Mouse (Mus musculus): ENCODE measurements around the gene Gm1673. TPM values are rescaled to one million over a fixed set of nuclear protein-coding genes. Genes with fewer than 3 reads are reported as not detected.

Gene Gm1673
- total RNA-seq (2023): not detected

GRCm38 (mm10) chr5:33983309-33984121 lies at the start of gene Gm1673:
Gene Gm1673 (plus strand): TSS chr5:33983433.

GRCm38 (mm10) chr5:33936120-33936707 lies 47.0 kb upstream of the Gm1673 start, which contains the start of gene Nelfa:
Gene Nelfa (minus strand): TSS chr5:33936413.

DNA sequence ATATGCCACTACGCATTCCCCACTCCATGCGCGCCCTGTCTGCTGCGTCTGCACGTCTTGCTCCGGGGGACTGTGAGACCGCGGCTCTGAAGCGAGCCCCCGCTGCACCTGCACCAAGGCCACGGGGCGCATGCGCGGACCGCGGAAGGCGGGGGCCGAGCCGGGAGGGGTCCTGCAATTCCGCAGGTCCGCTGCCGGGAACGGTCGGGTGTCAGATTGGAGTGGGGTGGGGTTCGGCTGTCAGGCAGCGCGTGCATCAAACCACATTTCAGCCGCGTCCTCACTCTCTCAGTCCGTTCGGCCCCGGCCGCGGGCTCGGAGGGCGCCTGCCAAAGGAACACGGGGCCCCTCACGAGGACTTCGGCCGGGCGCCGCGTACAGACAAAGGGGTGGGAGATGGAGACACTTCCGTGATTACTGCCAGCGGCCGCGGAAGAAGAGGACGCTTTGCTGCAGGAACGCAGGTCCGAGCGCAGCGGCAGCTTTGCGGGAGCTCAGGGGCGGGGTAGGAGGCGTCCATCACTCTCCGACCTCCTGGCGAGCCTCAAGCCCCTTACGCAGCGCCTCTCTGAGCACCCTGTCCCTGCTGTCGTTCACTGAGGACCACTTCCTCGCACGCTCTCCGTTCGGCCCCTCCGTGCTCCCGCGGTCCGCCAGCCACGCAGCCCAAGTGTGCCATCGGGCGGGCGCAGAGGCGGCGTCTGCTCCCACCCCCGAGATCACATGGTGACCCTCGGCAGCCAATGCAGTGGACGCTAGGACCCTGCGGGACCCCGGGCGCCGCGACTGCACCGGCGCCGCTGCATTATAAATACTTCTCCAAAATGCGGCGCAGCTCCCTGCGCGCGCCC lies 12.8 kb downstream of the Gm1673 start, which contains the start of gene Nat8l:
Nat8l (plus strand) TSS at position 142 of the 851 bp plus-strand sequence.

Other genes starting within 250 kb of the Gm1673 start
- gene Letm1, start 200.6 kb upstream of the Gm1673 start, total RNA-seq (2023): 83.0 TPM
- gene Nsd2, start 162.7 kb upstream of the Gm1673 start, total RNA-seq (2023): 22.3 TPM
- 28.3 TPM for gene Nelfa, start 47.0 kb upstream of the Gm1673 start, total RNA-seq (2023)
- gene Nat8l, start 12.6 kb downstream of the Gm1673 start, total RNA-seq (2023): 0.12 TPM
- gene Poln, start 186.0 kb downstream of the Gm1673 start, total RNA-seq (2023): 1.5 TPM
- 42.7 TPM for gene Haus3, start 186.1 kb downstream of the Gm1673 start, total RNA-seq (2023)
- gene Mxd4, start 204.3 kb downstream of the Gm1673 start, total RNA-seq (2023): 92.5 TPM